Comparison of ENCODE assay signal across 8 mouse cellular contexts in the genomic region with DNA sequence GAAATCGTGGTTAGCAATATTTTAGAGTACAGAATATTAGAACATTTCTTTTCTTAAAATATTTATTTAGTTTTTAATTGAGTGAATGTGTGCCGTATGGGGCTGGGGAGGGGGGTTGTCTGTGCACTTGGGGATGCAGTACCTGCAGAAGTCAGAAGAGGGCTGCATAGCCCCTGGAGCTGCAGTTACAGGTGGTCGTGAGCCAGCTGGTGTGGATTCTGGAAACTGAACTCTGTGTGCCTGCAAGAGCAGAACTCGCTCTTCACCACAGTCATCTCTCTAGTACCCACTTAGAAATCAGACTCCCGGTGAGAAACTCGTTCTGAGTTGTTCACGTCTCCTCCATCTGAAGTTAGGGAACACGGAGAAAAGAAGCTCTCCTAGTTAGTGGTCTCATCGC. TPM values are rescaled to one million over a fixed set of nuclear protein-coding genes. Genes with fewer than 3 reads are reported as not detected.
DNase-seq lines count a peak whose midpoint lies in the region; ATAC-seq lines count a peak whose summit lies in the region.

No protein-coding gene starts in this region.

- H3K9me3 ChIP-seq in intestine, embryonic 14.5 days (ENCODE audit: control insufficient read depth, low read length), result no peaks in the 10 kb centered on the region
- no peaks in the 10 kb centered on the region for H3K9me3 ChIP-seq in intestine, embryonic 15.5 days
- no peaks in the 10 kb centered on the region for H3K9me3 ChIP-seq in heart, embryonic 11.5 days (replicated peaks; ENCODE audit: control insufficient read depth, low read length)

- no peak overlapping the region for H3K27ac ChIP-seq in intestine, embryonic 14.5 days (ENCODE audit: low read depth)
- H3K27ac ChIP-seq in intestine, embryonic 15.5 days, result no peak overlapping the region
- H3K27ac ChIP-seq in heart, embryonic 11.5 days (ENCODE audit: low read depth, low read length), result no peak overlapping the region

- H3K9ac ChIP-seq in intestine, embryonic 14.5 days (ENCODE audit: low read length), result no peak overlapping the region
- H3K9ac ChIP-seq in intestine, embryonic 15.5 days, result no peak overlapping the region
- no peak overlapping the region for H3K9ac ChIP-seq in heart, embryonic 11.5 days (ENCODE audit: low read depth, low read length)

- DNase-seq in intestine, embryonic 14.5 days (ENCODE audit: low spot score), result peak; percentile 56
- DNase-seq in 3T3-L1 (ENCODE audit: low read depth, low spot score) (peak; percentile 22), MN1 (ENCODE audit: low spot score) (peak; percentile 32)
- DNase-seq in lung, postnatal 14 days, result peak; percentile 9
- no peak for DNase-seq in adrenal gland, postnatal 10 days
- DNase-seq in gastrocnemius, postnatal 25 days, result no peak

- H3K4me1 ChIP-seq in intestine, embryonic 14.5 days (replicated peaks; ENCODE audit: control insufficient read depth, insufficient read depth, low read length), result peaks cover 5% of the 10 kb centered on the region; the same call in 1 of the 2 replicates
- H3K4me1 ChIP-seq in intestine, embryonic 15.5 days (replicated peaks), result peaks cover 8% of the 10 kb centered on the region; the same call in 1 of the 2 replicates
- peaks cover 3% of the 10 kb centered on the region; the same call in 1 of the 2 replicates for H3K4me1 ChIP-seq in heart, embryonic 11.5 days (ENCODE audit: control insufficient read depth, insufficient read depth, low read length)

- H3K4me3 ChIP-seq in intestine, embryonic 14.5 days (ENCODE audit: low read depth, low read length), result no peak overlapping the region
- H3K4me3 ChIP-seq in intestine, embryonic 15.5 days (replicated peaks), result no peak overlapping the region
- no peak overlapping the region for H3K4me3 ChIP-seq in heart, embryonic 11.5 days (ENCODE audit: low read depth, low read length)

- no peak for ATAC-seq in intestine, embryonic 14.5 days (replicated peaks; ENCODE audit: low FRiP score, low TSS enrichment, low read depth)
- ATAC-seq in intestine, embryonic 15.5 days, result no peak
- no peak for ATAC-seq in heart, embryonic 11.5 days (replicated peaks; ENCODE audit: insufficient number of reproducible peaks, low FRiP score, low TSS enrichment)

- H3K4me2 ChIP-seq in intestine, embryonic 14.5 days (ENCODE audit: low read length), result no peak overlapping the region
- no peak overlapping the region for H3K4me2 ChIP-seq in intestine, embryonic 15.5 days (replicated peaks)
- no peak overlapping the region for H3K4me2 ChIP-seq in heart, embryonic 11.5 days

- 39% methylated on average over 9 of the region's 9 CpGs for WGBS in intestine, embryonic 14.5 days
- WGBS in intestine, embryonic 15.5 days, result 42% methylated on average over 9 of the region's 9 CpGs
- 35% methylated on average over 9 of the region's 9 CpGs for WGBS in heart, embryonic 11.5 days (ENCODE audit: insufficient replicate concordance)

- no peaks in the 10 kb centered on the region for H3K36me3 ChIP-seq in intestine, embryonic 14.5 days (ENCODE audit: control insufficient read depth, insufficient read depth, low read length)
- no peaks in the 10 kb centered on the region for H3K36me3 ChIP-seq in intestine, embryonic 15.5 days
- H3K36me3 ChIP-seq in heart, embryonic 11.5 days (ENCODE audit: control insufficient read depth, insufficient read depth, low read length), result no peaks in the 10 kb centered on the region

- H3K27me3 ChIP-seq in intestine, embryonic 14.5 days (replicated peaks; ENCODE audit: control insufficient read depth, insufficient read depth, low read length), result peaks cover 4% of the 10 kb centered on the region; the same call in 1 of the 2 replicates
- H3K27me3 ChIP-seq in intestine, embryonic 15.5 days (replicated peaks), result no peaks in the 10 kb centered on the region
- peaks cover 7% of the 10 kb centered on the region; the same call in 1 of the 2 replicates for H3K27me3 ChIP-seq in heart, embryonic 11.5 days (ENCODE audit: control insufficient read depth, insufficient read depth, low read length)

RNA-seq across cellular contexts. Expression of a gene that starts 2.6 kb away (rescaled TPM):
- polyA plus RNA-seq in intestine, embryonic 14.5 days (2014; fragmentation: Nextera tagmentation; extraction: Ambion mirVana), result 18.2 and 20.1 TPM in 2 replicates
- polyA plus RNA-seq in intestine, embryonic 15.5 days (2015; fragmentation: Nextera tagmentation; extraction: Ambion mirVana), result 15.6 and 18.1 TPM in 2 replicates
- 10 to 100 TPM; 23.7 to 30.8 TPM for total RNA-seq in adrenal gland, postnatal 10 days (2021)
- 1 to 10 TPM; 2.3 to 3.6 TPM for total RNA-seq in gastrocnemius, postnatal 25 days (2021)
- 11.0 and 12.5 TPM in 2 replicates for polyA plus RNA-seq in heart, embryonic 11.5 days (2014; fragmentation: Nextera tagmentation; extraction: Ambion mirVana)

RNA-seq across cellular contexts. Expression of a gene that starts 54.0 kb away (rescaled TPM):
- polyA plus RNA-seq in intestine, embryonic 14.5 days (2014; fragmentation: Nextera tagmentation; extraction: Ambion mirVana), result 39.6 and 44.3 TPM in 2 replicates
- 34.0 and 35.7 TPM in 2 replicates for polyA plus RNA-seq in intestine, embryonic 15.5 days (2015; fragmentation: Nextera tagmentation; extraction: Ambion mirVana)
- total RNA-seq in adrenal gland, postnatal 10 days (2021), result 10 to 100 TPM; 16.4 TPM
- total RNA-seq in gastrocnemius, postnatal 25 days (2021), result 1 to 10 TPM; 3.4 to 4.1 TPM
- 19.9 and 22.3 TPM in 2 replicates for polyA plus RNA-seq in heart, embryonic 11.5 days (2014; fragmentation: Nextera tagmentation; extraction: Ambion mirVana)

RNA-seq across cellular contexts. Expression of a gene that starts 54.0 kb away (rescaled TPM):
- polyA plus RNA-seq in intestine, embryonic 14.5 days (2014; fragmentation: Nextera tagmentation; extraction: Ambion mirVana), result 26.4 and 29.0 TPM in 2 replicates
- polyA plus RNA-seq in intestine, embryonic 15.5 days (2015; fragmentation: Nextera tagmentation; extraction: Ambion mirVana), result 22.2 and 22.5 TPM in 2 replicates
- 10 to 100 TPM; 22.7 to 26.9 TPM for total RNA-seq in adrenal gland, postnatal 10 days (2021)
- 10 to 100 TPM; 13.8 to 13.9 TPM for total RNA-seq in gastrocnemius, postnatal 25 days (2021)
- polyA plus RNA-seq in heart, embryonic 11.5 days (2014; fragmentation: Nextera tagmentation; extraction: Ambion mirVana), result 18.0 and 21.0 TPM in 2 replicates

Comparison
In these comparisons a context has a peak if more than half of its experiments do, and no peak if none do; other contexts are left out.
1. DNase-seq: peak in intestine, embryonic 14.5 days (single experiment), 3T3-L1 (single experiment), MN1 (single experiment) and lung, postnatal 14 days (single experiment); none in adrenal gland, postnatal 10 days (single experiment) and gastrocnemius, postnatal 25 days (single experiment).